Mouse (Mus musculus) layer of hippocampus, postnatal 14 days (tissue): ENCODE data around the gene Pde1a. TPM values are rescaled to one million over a fixed set of nuclear protein-coding genes. Genes with fewer than 3 reads are reported as not detected.

Experiments
- DNase-seq, 2 experiments: peaks; one replicate each; pipeline ENCODE4 v3.0.0; 2021 to 2022; ENCODE audit warnings: low spot score in 2 of 2, mixed read lengths in 1 of 2
- total RNA-seq, 2 experiments: library from RNA; stranded (reverse); gene quantifications; 2 replicates each; pipeline ENCODE4 v1.2.3; 2021

Pde1a gene
- total RNA-seq, 2 experiments from 2014 or later: 138 to 143 TPM

DNA sequence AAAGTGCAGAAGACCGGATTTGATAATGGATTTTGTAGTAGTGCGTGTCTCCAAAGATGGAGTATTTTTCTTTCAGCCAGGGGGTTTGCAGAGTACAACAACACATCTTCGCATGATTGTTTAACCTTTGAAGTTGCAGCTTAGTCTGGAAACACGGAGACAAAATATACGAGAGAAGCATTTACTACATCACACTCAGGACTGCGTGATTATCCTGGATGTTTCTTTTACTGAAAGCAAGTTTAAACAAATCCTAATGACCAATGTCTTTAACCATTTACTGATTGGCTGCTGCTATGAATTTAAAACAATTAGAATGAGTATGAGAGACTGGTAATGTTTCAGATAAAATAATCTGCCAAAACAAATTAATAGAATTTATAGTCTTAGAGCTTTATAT is 290.2 kb downstream of the Pde1a start:
- DNase-seq: no peak

DNA sequence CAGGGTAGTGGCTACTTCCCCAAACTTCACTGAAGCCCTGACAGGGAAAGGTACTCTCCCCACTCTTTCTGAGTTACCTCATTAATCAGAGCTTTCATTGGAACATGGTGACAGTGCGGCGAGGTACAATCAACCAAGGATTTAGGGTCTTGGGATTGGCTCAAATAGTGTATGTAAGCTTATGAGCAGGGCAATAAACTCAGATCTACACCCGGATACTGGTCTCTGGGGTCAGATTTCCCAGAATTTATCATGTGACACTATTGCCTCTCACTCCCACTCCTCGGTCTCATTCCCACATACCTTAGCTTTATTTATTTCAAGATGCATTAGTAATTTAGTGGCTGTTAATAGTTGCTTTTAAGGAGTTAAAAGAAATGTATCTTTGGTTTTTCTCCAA is 303.4 kb downstream of the Pde1a start:
- no peak for DNase-seq

DNA sequence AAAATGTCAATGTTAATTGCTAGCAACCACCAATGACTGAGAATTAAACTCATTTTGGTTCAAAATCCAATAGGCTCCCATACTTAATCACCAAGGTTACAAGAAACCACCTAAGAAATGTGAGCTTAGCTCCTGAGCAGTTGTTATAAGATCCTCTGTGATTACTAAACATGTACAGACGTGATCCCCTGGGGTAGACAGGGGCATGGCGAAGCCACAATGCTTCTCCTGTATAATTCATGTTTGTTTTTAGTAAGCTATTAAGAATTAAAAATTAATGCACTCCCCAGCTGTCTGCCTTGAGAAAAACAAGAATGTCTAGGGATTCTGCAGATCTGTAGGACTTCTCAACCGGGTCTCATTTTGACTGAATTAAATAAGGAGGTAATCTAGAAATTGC is 309.7 kb downstream of the Pde1a start:
- no peak for DNase-seq

DNA sequence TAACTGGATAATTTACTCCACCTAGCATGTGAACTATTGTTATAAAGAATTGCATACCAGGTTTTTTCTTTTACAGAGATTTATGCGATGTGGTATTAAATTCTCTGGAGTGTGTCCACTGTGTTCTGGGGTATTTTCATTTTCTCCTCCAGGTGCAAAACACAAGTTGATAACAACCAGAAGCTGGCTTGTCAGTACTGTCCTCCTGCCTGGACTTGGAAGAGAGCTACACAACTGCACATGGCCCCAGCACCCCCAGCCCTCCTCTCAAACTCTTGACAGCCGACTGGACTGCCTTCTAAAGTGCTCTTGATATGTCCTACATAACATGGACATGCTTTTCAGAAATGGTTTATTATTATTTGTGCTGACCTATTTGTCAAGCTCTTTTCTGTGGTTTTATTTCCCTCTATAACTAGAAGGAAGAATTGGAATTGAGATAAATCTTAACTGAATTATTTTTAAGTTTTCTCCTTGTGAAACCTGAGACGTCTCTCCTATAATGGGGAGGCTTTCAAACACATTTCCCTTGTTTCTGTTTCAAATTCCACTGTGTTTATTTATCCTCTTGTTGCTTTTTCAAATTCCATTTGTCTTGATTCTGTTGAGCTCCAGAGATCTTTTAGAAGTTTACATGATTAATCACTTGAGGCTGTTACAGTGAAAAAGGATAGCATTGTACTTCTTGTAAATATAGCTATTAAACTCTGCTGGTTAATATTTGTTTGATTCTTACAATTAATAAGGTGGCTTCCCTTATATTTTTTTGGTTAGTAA is 313.4 kb downstream of the Pde1a start:
- no peak for DNase-seq

DNA sequence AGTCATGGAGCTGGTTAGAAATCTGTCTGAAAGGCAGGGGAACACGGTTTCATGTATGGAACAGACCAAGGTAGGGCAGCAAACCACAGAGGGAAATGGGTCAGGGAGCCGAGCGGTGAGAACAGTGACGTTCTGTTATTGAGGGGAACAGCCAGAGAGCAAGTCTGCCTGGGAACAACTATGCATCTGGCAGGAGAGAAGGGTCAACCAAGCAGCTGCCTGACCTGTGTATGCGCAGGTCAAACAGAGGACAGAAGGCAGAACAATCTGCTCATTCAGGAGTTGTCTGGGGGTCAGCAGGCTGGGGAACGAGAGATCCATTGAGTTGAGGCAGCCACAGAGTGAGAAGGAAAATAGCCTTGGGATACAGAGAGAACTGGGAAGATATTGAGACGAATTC is 330.6 kb downstream of the Pde1a start:
- DNase-seq: no peak

DNA sequence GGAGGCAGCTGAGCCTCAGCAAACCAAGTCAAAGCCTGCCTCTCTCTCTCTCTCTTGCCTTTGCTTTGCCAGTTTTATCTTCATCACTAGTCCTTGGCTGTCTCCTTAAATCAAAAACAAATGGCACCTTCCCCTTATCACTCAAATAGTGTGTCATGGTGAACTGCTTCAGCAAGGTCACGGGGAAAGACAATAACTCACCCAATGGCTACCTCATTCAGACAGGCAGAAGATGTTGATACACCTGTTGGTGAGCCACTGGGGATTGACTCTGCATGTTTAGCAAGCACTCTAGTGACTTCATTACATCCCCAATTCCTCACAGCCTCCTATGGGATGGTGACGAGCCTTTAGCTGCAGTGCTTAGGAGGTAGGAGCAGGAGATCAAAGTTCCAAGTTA is 331.8 kb downstream of the Pde1a start:
- DNase-seq: no peak

DNA sequence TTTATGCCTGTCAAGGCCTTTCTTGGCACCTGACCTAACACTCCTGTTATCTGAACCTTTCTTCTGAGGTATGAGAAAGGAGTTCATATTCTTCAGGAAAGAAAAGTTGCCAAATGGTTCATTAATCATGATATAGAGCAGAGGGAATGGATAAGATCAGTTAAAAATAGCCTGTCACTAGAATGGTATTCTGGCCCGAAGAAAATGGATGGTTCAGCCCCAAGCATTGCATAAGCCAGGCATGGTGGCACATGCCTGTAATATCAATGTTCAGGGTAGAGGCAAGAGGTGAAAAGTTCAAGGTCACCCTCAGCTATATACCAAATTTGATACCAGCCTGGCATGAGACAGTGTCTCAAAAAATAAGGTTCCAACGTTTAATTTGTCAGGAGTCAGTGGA is 336.1 kb downstream of the Pde1a start:
- no peak for DNase-seq

DNA sequence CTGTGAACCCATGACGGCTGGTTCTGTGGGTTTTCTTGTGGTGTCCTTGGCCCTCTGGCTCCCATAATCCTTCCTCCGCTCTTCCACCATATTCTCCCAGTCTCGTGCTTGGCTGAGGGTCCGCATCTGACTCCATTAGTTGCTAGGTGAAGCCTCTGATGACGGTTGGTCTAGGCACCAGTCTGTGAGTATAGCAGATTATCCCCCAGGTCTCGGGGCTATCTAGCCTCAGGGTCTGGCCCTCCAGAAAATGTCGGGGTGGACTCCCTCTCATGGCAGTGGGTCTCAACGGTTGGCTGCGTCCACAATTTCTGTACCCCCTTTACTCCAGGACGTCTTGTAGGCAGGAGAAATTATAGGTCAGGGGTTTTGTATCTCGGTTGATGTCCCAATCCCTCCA is 342.8 kb downstream of the Pde1a start:
- no peak for DNase-seq

DNA sequence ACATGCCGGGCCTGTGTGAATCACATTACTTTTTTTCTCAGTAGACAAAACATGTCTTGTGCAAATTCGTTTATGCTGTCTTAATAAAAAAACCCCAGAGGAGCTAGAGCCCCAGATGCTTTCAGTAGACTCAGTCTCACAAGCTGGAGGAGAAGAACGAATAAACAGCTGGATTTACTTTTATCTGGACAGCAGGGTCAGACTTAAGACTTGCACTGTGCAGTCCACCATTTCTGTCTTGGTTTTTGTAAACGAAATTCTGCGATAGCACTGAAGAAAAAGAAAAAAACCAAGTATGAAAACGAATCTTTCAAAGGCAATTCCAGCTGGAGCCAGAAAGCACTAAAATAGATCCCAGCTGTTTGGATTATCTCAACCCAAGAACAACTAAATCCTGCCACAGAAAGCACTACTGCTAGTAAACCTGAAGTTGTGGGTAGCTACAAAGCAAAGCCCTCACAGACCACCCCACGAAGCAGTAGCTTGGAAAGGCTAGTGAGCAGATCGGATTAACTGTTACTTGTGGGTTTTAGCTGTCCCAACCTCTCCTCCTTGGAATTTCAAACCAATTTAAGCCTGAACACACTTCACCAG is 343.6 kb downstream of the Pde1a start:
- no peak for DNase-seq

Other genes starting within 250 kb of the Pde1a start
- not detected for gene Prdx6b, start 163.0 kb upstream of the Pde1a start, total RNA-seq
- gene Dnajc10, start 186.0 kb upstream of the Pde1a start, total RNA-seq: 10 to 100 TPM; 55.0 to 61.2 TPM